Mouse (Mus musculus): Measurements from ENCODE around the gene Pnpla8. TPM values are rescaled to one million over a fixed set of nuclear protein-coding genes. Genes with fewer than 3 reads are reported as not detected.
A peak's percentile ranks its signal among the peaks of the same experiment; 100 is the strongest.
"Not testable (repeated sequence)": the region's sequence is repeated elsewhere in the genome, so short reads cannot be mapped to it uniquely, and the experiment has no call there.

Gene Pnpla8
- total RNA-seq, 2 experiments from 2014 or later: 104 to 115 TPM

- DNase-seq (ENCODE audit: low spot score in 2 of 2): peak; percentile 98 to 99
Observed at GRCm38 (mm10) chr12:44268728-44269302, 47.6 kb downstream of the Pnpla8 start.

DNA sequence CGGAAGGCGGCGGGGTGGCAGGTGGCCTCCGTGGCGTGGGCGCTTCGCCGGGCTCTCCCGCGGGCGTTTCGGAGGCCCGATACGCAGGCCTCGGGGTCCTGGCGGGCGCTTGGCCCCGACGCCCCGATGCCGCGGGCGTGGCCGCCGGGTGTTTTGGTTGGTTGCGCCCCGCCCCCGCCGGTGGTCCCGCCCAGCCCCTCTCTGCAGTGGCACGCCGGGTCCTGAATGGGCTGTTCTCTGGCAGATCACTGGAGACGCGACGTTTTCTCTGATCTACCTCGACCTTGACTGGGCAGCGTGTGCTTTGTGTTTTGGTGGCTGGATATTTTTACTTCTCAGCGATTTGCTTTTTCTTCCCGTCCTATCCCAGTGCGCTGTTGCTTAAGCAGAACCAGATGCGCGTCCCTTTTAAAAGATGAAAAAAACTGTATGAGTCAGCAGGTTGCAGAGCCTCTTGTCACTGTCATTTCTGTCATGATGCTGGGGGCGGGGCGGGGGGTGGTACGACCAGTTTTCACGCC, 48.2 kb downstream of the Pnpla8 start:
- peak in 1 of 2 experiments; percentile 80 for DNase-seq (ENCODE audit: low spot score in 2 of 2)

GRCm38 (mm10) chr12:44274125-44274835, 53.1 kb downstream of the Pnpla8 start:
- no peak for DNase-seq (ENCODE audit: low spot score in 2 of 2)

DNA sequence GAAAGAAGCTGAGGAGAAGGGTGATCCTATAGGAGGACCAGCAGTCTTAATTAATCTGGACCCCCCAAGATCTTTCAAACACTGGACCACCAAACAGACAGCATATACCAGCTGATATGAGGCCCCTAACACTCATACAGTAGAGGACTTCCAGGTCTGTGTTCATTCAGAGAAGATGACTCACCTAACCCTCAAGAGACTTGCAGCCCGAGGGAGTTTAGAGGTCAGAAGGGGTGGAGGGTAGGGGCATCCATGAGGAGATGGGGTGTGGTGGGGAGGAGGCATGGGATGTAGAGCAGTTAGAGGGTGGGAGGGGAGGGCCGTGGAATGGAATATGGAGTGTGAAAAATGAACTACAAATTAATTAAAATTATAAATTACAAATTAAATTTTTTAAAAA, 59.0 kb downstream of the Pnpla8 start:
- not testable (repeated sequence) for DNase-seq (ENCODE audit: low spot score in 2 of 2)

DNA sequence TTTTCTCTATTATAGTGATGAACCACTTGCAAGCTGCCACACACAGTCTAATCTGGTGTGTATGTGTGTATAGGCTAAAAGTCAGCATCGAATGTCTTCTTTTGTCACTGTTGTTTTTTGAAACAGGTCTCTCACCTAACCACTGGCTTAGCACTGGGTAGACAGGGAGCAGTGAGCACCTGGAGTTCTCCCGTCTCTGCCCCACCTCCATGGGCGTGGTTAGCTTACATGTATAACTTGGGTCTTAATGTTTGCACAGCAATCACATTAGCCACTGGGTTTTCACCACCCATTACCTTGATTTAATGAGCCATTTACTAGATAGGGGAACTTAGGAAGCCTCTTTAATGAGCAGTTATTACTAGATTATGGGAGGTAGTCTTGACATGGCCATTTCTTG, 60.4 kb downstream of the Pnpla8 start:
- DNase-seq (ENCODE audit: low spot score in 2 of 2): no peak

- DNase-seq (ENCODE audit: low spot score in 2 of 2): no peak
Observed at GRCm38 (mm10) chr12:44283378-44283777, 62.2 kb downstream of the Pnpla8 start.

GRCm38 (mm10) chr12:44286992-44287391, 65.8 kb downstream of the Pnpla8 start:
- no peak for DNase-seq (ENCODE audit: low spot score in 2 of 2)

- DNase-seq (ENCODE audit: low spot score in 2 of 2): peak; percentile 53 to 83
Observed at GRCm38 (mm10) chr12:44292281-44292680, 71.1 kb downstream of the Pnpla8 start.

DNA sequence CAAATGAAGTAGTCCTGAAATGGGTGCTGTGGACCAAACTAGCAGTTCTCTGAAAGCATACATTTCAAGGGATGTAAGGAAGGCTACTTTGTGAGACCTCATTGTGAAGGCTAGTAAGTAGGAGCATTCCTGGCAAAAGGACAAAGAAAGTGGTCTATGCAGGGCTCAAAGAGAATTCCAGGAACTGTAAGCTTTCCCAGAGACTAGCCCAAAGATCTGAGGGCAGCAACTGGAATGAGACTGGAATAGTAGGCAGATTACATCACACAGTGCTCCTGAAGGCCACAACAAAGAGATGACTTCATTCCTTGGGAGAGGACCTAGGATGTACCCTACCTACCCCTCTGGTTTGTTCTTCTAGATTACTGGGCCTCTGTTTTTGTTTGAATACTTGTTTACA, 79.6 kb downstream of the Pnpla8 start:
- no peak for DNase-seq (ENCODE audit: low spot score in 2 of 2)

DNA sequence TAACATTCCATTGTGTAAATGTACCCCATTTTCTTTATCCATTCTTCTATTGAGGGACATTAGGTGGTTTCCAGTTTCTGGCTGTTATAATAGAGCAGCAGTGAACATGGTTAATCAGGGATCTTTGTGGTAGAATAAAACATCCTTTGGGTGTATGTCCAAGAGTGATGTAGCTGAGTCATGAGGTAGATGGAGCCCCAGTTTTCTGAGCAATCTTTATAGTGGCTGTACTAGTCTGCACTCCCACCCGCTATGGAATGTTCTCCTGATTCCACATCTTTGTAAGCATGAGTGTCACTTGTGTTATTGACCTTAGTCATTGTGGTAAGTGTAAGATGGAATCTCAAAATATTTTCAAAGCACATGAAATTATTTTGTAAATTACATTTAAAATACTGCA, 82.8 kb downstream of the Pnpla8 start:
- DNase-seq (ENCODE audit: low spot score in 2 of 2): no peak

GRCm38 (mm10) chr12:44304869-44305268, 83.7 kb downstream of the Pnpla8 start:
- DNase-seq (ENCODE audit: low spot score in 2 of 2): no peak

DNA sequence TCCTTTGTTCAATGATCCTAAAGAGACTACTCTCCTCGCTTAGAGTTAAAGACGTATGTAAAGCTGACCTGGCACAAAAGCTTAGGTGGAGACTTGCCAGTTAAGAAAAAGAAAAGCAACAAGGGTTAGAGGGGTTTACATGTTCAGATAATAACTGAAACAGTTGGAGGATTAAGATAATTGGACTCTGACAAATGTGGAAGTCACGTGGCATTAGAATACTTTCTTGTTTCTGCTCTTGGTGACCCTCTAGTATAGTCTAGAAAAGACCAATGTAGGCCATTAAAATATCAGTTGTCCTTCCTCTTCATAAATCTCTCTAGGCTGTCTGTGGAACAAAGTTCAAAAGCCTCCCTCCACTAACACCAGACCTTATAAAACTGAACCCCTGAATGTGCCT, 87.1 kb downstream of the Pnpla8 start:
- DNase-seq (ENCODE audit: low spot score in 2 of 2): no peak

- no peak for DNase-seq (ENCODE audit: low spot score in 2 of 2)
Observed at GRCm38 (mm10) chr12:44315212-44315611, 94.0 kb downstream of the Pnpla8 start.

- peak in 1 of 2 experiments; percentile 44 for DNase-seq (ENCODE audit: low spot score in 2 of 2)
Observed at GRCm38 (mm10) chr12:44325091-44325490, 103.9 kb downstream of the Pnpla8 start.

GRCm38 (mm10) chr12:44327452-44327851, 106.3 kb downstream of the Pnpla8 start:
- DNase-seq (ENCODE audit: low spot score in 2 of 2): peak; percentile 24 to 35

DNA sequence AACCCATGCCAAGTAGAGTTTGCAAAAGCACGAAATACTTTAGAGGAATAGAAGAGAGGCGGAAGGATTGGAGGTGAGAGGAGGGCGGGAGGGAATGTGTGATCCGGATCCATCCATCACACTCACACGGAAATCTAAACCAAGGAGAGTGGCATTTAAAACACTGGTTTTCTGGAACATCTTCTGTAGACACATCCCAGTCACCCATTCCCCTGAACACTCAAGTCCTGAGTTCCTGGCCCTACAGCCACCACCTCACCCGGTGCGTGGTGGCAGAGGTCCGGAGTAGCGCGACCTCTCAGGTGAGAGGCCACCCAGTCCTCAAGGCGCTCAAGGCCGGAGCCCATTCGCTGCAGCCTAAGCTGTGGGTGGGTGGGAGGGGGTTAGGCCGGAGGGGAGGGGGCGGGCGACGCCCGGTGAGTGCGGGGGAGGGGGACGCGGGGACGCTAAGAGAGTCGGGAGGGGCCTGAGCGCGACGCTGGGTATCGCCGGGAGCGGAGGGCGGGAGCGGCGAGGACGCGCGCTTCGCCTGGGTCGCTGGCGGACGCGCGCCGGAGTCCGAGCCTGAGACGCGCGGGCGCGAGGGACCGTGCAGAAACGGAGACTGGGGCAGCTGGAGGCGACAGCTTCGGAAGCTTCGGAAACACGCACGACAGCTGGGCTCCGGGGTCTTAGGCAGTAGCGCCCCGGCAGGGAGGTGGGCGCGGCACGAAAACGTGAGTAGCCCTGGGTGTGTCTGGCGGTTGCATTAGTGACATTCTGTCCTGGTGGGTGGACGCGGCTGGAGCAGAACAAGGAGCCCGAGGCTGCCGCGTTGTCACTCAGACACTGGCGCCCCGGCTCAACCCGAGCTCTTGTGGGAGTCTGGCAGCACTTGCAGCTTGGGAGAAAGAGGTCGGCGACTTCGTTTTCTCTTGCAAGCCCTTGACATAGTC, 107.5 kb downstream of the Pnpla8 start, which contains the start of gene Nrcam:
TSS of gene Nrcam (plus strand) at position 505 of the 935 bp plus-strand sequence.
- peak; percentile 76 to 77 for DNase-seq (ENCODE audit: low spot score in 2 of 2)

GRCm38 (mm10) chr12:44329316-44330215, 108.4 kb downstream of the Pnpla8 start:
- peak; percentile 67 to 71 for DNase-seq (ENCODE audit: low spot score in 2 of 2)

DNA sequence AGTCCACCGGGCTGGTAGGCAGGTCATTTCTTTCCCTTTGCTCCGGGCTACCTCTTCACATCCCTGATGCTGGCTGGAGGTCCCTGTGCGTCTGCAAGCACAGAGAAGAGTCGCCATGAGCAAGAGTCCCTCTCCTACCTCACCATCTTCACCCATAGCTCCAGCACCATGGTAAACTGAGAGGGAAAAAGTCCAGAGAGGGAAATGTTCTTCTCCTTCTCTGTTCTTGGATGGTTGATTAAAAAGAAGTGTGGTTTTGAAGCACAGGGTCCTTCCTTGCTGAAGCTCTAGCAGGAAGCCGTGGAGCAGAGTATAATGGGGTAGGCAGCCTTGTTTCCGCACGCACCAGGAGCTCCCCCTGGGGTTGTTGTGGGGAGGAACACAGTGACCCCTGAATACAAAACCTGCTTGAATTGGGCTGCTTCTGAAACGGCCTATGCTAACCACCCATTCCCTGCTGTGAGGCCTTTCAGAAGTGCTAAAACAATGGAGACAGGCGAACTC, 109.1 kb downstream of the Pnpla8 start:
- peak; percentile 34 to 53 for DNase-seq (ENCODE audit: low spot score in 2 of 2)

DNA sequence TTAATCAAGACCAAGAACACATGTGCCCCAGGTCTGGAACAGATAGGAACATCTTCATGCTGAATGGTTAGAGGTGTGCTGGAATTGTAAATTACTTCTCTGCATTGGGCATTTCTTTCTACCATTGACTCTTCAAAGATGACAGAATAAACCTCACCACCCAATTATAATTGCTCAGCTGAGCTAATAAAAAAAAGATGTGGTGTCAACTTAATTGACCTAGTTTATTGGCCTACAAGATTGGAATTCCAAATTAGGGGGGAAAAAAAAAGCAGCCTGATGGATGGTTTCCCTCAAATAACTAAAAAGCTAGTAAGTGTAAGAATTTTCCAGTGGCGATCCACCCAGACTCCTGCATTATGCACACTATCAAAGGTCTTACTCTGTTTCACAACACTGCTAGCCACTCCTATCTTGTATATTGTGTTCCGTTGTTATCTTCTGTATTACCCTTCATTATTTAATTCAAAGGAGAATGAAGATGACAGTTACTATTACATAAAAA, 116.0 kb downstream of the Pnpla8 start:
- DNase-seq (ENCODE audit: low spot score in 2 of 2): no peak

DNA sequence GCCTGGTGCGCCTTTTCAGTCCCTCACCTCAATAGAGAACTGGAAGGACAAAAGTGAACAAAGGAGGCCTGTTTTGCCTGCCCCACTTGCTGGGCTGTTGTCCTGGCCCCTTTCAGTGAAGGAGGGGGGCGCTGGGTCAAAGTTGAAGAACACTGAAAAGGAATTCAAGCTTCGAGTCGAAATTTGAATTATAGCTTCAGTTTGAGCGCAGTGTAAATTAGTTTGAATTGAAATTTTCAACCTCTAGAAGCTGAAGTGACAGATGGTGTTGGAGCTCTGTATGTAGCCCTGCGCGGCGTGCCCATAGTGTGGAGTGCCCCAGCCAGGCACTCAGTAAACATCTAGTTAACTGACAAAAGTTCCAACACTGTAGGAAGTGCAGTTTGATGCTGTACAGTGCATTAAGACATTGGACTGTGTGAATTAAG, 117.0 kb downstream of the Pnpla8 start:
- DNase-seq (ENCODE audit: low spot score in 2 of 2): peak in 1 of 2 experiments; percentile 48
